Mouse (Mus musculus) C2C12 (cell line): ENCODE data around the gene Lalba.

Source experiments
- CTCF ChIP-seq: IDR thresholded peaks from one replicate; pipeline ENCODE4 v1.5.1; 2011; ENCODE audit not compliant: control insufficient read depth, insufficient read depth, insufficient read length
- MAX ChIP-seq: IDR thresholded peaks from one replicate; pipeline ENCODE4 v1.6.1; 2011; ENCODE audit warnings: mild to moderate bottlenecking, control low read depth
- MYOD1 ChIP-seq: IDR thresholded peaks from one replicate; pipeline ENCODE4 v1.6.1; 2011; ENCODE audit warnings: low read depth; ENCODE audit not compliant: control insufficient read depth, insufficient read length

DNA sequence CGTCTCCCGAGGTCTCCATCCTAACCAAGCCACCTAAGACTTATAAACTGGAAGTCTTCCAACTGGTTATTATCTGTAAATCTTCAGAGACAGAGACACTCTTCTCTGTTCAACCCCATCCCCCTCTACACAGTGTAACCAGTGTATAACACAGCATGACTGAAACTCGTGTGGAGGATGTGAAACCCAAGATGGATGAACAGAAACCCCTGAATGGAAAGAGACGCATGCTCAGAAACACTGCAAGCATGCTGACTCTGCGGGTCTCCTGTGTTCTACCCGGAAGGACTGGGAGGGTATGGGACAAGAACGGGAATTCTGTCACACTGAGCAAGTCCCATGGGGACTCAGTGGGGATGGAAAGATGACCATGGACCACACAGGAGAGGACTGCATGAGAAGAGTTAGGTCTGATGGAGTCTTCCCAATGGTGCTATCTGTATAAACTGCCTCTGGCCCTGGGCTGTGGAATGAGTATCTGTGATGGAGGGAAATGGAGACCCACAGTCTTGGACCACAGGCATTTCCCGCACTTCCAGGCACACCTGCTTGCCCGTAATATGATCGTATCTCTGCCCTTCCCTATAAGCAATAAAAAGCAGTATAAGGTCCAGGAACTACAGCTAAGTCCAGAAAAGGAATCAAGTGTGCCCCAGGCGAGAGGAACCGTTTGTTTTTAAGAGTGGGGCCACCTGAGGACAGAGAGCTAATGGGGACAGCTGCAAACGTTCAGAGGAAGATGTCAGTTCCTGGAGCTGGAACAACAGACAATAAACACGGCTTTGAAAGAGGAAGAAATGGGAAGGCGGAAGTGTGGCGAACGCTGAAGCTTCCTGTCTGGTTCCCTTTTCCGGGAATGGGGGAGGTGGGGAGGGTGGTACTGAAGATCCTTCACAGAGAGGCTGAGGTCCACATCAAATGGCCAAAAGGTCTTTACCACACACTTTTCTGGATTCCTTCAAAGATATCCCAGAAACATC lies 1.7 kb upstream of the Lalba start:
- no peak for TF ChIP-seq CTCF
- TF ChIP-seq MAX = no peak
- TF ChIP-seq MYOD1 = no peak
